Mouse (Mus musculus): ENCODE data around the gene Cnot10.

DNA sequence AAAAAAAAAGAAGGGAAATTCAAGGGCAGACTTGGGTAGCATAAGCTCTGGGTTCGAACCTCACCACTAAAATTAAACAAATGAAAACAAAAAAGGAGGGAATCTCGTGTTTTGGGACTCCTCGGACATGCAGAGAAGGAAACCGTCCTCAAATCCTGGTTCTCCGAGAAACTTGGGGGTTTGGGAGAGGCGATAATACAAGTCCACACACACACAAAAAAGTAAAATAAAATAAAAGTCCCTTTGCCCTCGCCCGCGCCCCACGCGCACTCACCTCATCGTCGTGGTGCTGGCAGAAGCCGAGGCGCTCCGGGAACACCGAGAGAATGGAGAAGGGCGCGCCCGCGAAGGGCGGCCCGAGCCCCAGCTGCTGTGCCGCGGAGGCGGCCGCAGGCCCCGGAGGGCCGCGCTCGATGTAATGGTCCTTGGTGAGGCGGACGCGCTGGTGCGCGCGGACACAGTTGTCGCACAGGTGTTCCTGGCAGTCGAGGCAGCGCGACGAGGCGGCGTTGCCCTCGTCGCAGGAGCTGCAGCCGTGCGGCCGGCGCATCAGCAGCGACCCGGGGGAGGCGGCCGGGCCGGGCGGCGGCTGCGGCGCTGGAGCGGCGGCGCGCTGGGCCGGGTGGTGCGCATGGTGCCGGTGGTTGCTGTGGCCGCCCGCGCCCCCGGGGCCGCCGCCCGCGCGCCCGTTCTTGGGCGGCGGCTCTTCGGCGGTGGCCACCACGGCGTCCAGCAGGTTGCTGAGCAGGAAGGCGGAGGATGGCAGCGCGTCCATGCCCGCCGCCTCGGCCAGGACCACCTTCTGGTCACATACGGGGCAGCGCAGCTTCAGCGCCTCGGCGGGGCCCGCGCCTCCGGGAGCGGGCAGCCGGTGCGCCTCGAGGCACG, 77.7 kb downstream of the Cnot10 start:
- no peak for TF ChIP-seq GATA1 (IDR thresholded peaks at IDR 0.05; ENCODE audit: borderline replicate concordance, low read length)
- no peak for TF ChIP-seq FLI1 (IDR thresholded peaks at IDR 0.05; ENCODE audit: low read length)

Measured in megakaryocyte, embryonic 14.5 days (primary cell).